Mouse (Mus musculus): ENCODE data around the gene Plekhn1.

Plekhn1 gene

DNA sequence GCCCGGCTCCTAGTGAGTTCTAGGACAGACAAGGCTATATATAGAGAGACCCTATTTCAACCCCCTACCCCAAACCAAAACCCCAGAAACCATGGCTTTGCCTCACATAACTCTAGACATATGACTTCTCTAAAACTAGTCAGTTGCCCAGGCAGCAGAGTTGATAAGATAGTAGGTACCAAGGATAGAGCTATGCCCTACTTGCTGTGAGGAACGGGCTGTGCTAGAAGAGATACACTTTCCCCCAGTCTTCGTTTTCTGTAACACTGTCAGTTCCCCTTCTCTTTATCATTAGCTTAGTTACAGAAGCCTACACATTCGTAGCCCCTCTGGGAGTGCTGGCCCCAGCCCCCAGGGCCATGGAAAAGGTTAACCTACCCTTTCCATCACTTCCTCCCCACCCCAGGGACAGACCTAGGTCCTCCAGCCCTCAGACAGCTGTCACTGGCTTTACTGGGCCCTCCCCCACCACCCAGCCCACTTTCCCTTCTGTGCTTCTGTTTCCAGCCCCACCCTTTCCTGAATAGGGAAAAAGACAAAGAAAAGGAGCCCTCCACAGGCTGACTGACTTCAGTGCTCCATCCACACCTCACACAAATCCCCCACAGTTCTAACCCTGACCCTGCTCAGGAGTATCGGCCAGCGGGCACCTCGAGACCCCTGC is 50.2 kb downstream of the Plekhn1 start:
- in situ Hi-C loops (cut with MseI, MboI) = no loop called here

DNA sequence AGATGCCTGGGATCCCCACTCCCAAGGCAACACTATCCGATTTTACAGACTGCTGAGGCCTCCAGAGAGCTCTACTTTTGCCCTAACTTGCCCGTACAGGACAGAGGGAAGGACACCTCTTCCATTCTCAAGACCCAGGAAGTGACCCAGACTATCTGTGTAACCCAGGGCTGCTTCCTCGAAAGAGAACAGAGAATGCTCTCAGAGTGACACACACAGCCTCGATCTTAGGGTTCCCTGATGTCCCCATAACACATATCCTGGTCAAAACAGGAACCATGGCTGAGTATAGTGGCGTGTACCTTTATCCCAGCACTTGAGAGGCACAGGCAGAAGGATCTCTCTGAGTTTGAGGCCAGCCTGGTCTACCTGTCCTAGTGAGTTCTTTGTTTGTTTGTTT is 50.9 kb downstream of the Plekhn1 start:
- in situ Hi-C loops (cut with MseI, MboI) = no loop called here

DNA sequence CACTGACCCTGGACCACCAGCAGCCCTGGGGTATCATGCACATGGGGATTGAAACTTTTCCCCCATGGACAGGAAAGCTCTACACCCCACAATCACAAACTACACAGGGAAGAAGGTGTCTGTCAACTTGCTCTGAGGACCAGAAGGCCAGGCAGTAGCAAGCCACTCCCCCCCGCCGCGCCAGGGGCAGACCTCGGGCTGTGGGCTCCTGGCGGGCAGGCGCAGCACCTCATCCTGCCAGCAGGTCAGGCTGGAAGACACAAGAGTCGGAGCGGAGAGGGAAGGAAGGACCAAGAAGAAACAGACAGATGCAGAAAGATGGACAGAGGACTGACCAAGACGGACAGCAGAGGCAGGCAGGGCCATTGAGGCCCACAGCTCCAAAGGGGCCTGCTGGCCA is 57.0 kb downstream of the Plekhn1 start:
- in situ Hi-C loops (cut with MseI, MboI) = no loop called here

DNA sequence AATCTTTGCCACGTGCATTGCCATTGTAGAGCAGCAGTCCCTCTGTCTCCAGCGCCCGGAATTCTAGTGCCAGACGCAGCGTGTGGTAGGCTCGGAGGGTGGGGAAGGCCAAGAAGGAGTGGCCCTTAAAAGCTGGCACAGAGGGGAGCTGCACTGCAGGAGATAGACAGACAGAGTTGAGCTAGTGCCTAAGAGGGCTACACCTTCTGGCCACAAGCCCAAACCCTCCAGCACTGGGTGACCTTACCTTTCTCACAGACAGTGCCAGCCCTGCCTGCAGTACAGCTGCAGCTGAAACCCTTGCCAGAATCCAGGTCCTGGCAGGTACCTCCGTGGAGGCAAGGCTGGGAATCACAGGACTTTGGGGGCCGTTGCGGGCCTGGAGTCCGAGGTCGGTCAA is 62.8 kb downstream of the Plekhn1 start:
- in situ Hi-C loops (cut with MseI, MboI) = no loop called here
